In genomic region chr5:17271722-17272479, GRCm38 (mm10) we compare ENCODE assay signal across 12 mouse cellular contexts.
DNase-seq lines count a peak whose midpoint lies in the region; ATAC-seq and TF ChIP-seq lines count a peak whose summit lies in the region.
"Had no signal": no experiment of that assay in that cellular context is flagged by ENCODE, and none has a peak within 500 bp of the region (broad histone marks: within the 10 kb centered on the region; RNA-seq: fewer than 3 reads in every experiment).

No protein-coding gene starts in this region.

- no peak for TF ChIP-seq EP300 in liver, postnatal 0 days (IDR thresholded peaks at IDR 0.05; ENCODE audit: low read depth)

- no peak for ATAC-seq in liver, postnatal 0 days
- ATAC-seq in intestine, embryonic 16.5 days = peak; percentile 98
- ATAC-seq in stomach, embryonic 15.5 days (ENCODE audit: insufficient read depth, low FRiP score, low read depth) = peak; percentile 93
- ATAC-seq: liver, embryonic 12.5 days; midbrain, embryonic 16.5 days had no signal

- peaks cover 3% of the 10 kb centered on the region; the same call in 1 of the 2 replicates for H3K9me3 ChIP-seq in liver, postnatal 0 days (ENCODE audit: low read length)
- H3K9me3 ChIP-seq in intestine, embryonic 16.5 days (ENCODE audit: control insufficient read depth, low read length) = no peaks in the 10 kb centered on the region
- H3K9me3 ChIP-seq in stomach, embryonic 15.5 days = no peaks in the 10 kb centered on the region
- H3K9me3 ChIP-seq: liver, embryonic 12.5 days had no signal

- H3K79me2 ChIP-seq in liver, adult 2 months (ENCODE audit: control insufficient read depth, insufficient read depth, low read length) = no peaks in the 10 kb centered on the region

- no peak for TF ChIP-seq CTCF in liver, adult 2 months (IDR thresholded peaks at IDR 0.05; ENCODE audit: low read depth, low read length)
- no peak for TF ChIP-seq CTCF in liver, postnatal 0 days (IDR thresholded peaks at IDR 0.05; ENCODE audit: low read depth)
- TF ChIP-seq CTCF in left cerebral cortex, adult 2 months (IDR thresholded peaks at IDR 0.05) = no peak

- 19% methylated on average over 3 of the region's 3 CpGs for WGBS in liver, adult 2 months
- WGBS in liver, postnatal 0 days (ENCODE audit: insufficient replicate concordance) = 53% methylated on average over 3 of the region's 3 CpGs
- 47% methylated on average over 3 of the region's 3 CpGs for WGBS in intestine, embryonic 16.5 days
- WGBS in stomach, embryonic 15.5 days = 40% methylated on average over 3 of the region's 3 CpGs

- intact Hi-C loops in left cerebral cortex, adult 2 months (cut with DNase I) = no loop called here

- H3K4me3 ChIP-seq in liver, adult 2 months (ENCODE audit: insufficient read depth, low read depth, low read length) = no peak overlapping the region
- H3K4me3 ChIP-seq in liver, postnatal 0 days (ENCODE audit: low read depth, low read length) = no peak overlapping the region
- no peak overlapping the region for H3K4me3 ChIP-seq in intestine, embryonic 16.5 days (ENCODE audit: low read length)
- H3K4me3 ChIP-seq in stomach, embryonic 15.5 days (replicated peaks) = no peak overlapping the region
- no peak overlapping the region for H3K4me3 ChIP-seq in left cerebral cortex, adult 2 months
- H3K4me3 ChIP-seq: liver, embryonic 12.5 days had no signal

- H3K9ac ChIP-seq in liver, adult 2 months (ENCODE audit: low read depth, low read length) = no peak overlapping the region
- H3K9ac ChIP-seq in liver, postnatal 0 days (replicated peaks) = no peak overlapping the region
- H3K9ac ChIP-seq in intestine, embryonic 16.5 days (ENCODE audit: low read depth, low read length) = no peak overlapping the region
- H3K9ac ChIP-seq in stomach, embryonic 15.5 days = no peak overlapping the region
- H3K9ac ChIP-seq: liver, embryonic 12.5 days had no signal

- no peak overlapping the region for H3K27ac ChIP-seq in liver, adult 2 months (replicated peaks; ENCODE audit: insufficient read depth, low read depth, low read length)
- no peak overlapping the region for H3K27ac ChIP-seq in liver, postnatal 0 days (ENCODE audit: low read depth)
- H3K27ac ChIP-seq in intestine, embryonic 16.5 days (ENCODE audit: low read length) = peak overlapping the region; percentile 66
- H3K27ac ChIP-seq in stomach, embryonic 15.5 days = peak overlapping the region; percentile 82
- no peak overlapping the region for H3K27ac ChIP-seq in left cerebral cortex, adult 2 months
- H3K27ac ChIP-seq: liver, embryonic 12.5 days had no signal

- no peak overlapping the region for H3K4me2 ChIP-seq in liver, postnatal 0 days (ENCODE audit: low read depth, low read length)
- H3K4me2 ChIP-seq in intestine, embryonic 16.5 days (ENCODE audit: low read depth, low read length) = peak overlapping the region; percentile 16; the same call in 1 of the 2 replicates
- H3K4me2 ChIP-seq in stomach, embryonic 15.5 days = no peak overlapping the region
- H3K4me2 ChIP-seq: liver, embryonic 12.5 days had no signal

- no peaks in the 10 kb centered on the region for H3K36me3 ChIP-seq in liver, adult 2 months (ENCODE audit: control insufficient read depth, insufficient read depth, low read length)
- H3K36me3 ChIP-seq in liver, postnatal 0 days (replicated peaks; ENCODE audit: insufficient read depth, low read length) = no peaks in the 10 kb centered on the region
- no peaks in the 10 kb centered on the region for H3K36me3 ChIP-seq in intestine, embryonic 16.5 days (ENCODE audit: control insufficient read depth, insufficient read depth, low read length)
- no peaks in the 10 kb centered on the region for H3K36me3 ChIP-seq in stomach, embryonic 15.5 days
- H3K36me3 ChIP-seq: liver, embryonic 12.5 days had no signal

- no peaks in the 10 kb centered on the region for H3K4me1 ChIP-seq in liver, adult 2 months (ENCODE audit: control insufficient read depth, insufficient read depth, low read length)
- no peaks in the 10 kb centered on the region for H3K4me1 ChIP-seq in liver, postnatal 0 days (ENCODE audit: insufficient read depth)
- peaks cover 4% of the 10 kb centered on the region; the same call in 1 of the 2 replicates for H3K4me1 ChIP-seq in intestine, embryonic 16.5 days (ENCODE audit: control insufficient read depth, insufficient read depth, low read length)
- no peaks in the 10 kb centered on the region for H3K4me1 ChIP-seq in stomach, embryonic 15.5 days
- H3K4me1 ChIP-seq: liver, embryonic 12.5 days had no signal

- peak; percentile 13 for DNase-seq in liver, adult 2 months (ENCODE audit: extremely low read depth, low read depth, low spot score)
- DNase-seq in liver, postnatal 0 days = no peak
- DNase-seq in kidney, postnatal 4 days = peak; percentile 28 to 54
- DNase-seq in left cerebral cortex, adult 2 months (ENCODE audit: extremely low spot score in 1 of 2, low spot score in 2 of 2) = no peak
- DNase-seq in adrenal gland, adult 2 months = no peak
- DNase-seq in B cell, adult 2 months = no peak
- DNase-seq: layer of hippocampus, adult 9-11 months had no signal

- peaks cover 2% of the 10 kb centered on the region; the same call in 1 of the 2 replicates for H3K27me3 ChIP-seq in liver, adult 2 months (ENCODE audit: control insufficient read depth, insufficient read depth, low read length)
- H3K27me3 ChIP-seq in liver, postnatal 0 days (ENCODE audit: insufficient read depth, low read length) = 0 out of 2 replicates have a peak, but pooled peaks cover 7% of the 10 kb centered on the region
- H3K27me3 ChIP-seq in intestine, embryonic 16.5 days (replicated peaks; ENCODE audit: control insufficient read depth, insufficient read depth, low read length) = no peaks in the 10 kb centered on the region
- no peaks in the 10 kb centered on the region for H3K27me3 ChIP-seq in stomach, embryonic 15.5 days (replicated peaks)
- H3K27me3 ChIP-seq: CH12.LX; liver, embryonic 12.5 days had no signal

- TF ChIP-seq POLR2A in liver, adult 2 months (IDR thresholded peaks at IDR 0.05; ENCODE audit: extremely low read depth, insufficient read depth, low read length) = no peak

Comparison
In these comparisons a context has a peak if more than half of its experiments do, and no peak if none do; other contexts are left out.
1. DNase-seq: peak in liver, adult 2 months (single experiment) and kidney, postnatal 4 days (2 of 2); none in liver, postnatal 0 days (single experiment), left cerebral cortex, adult 2 months (0 of 2), adrenal gland, adult 2 months (single experiment) and B cell, adult 2 months (0 of 2).
2. H3K27ac ChIP-seq: peak in intestine, embryonic 16.5 days (single experiment) and stomach, embryonic 15.5 days (single experiment); none in liver, adult 2 months (single experiment), liver, postnatal 0 days (single experiment) and left cerebral cortex, adult 2 months (single experiment).